Mouse (Mus musculus) bone marrow, adult 2 months (tissue): ENCODE data around the gene Wdpcp. TPM values are rescaled to one million over a fixed set of nuclear protein-coding genes. Genes with fewer than 3 reads are reported as not detected.

Experiments
- H3K27ac ChIP-seq: fragments of 200-500 bp; 2 replicates; pipeline ENCODE4 v1.5.1; 2012; ENCODE audit warnings: low read depth, mild to moderate bottlenecking, control low read depth, inconsistent platforms, low read length; ENCODE audit not compliant: control insufficient read depth, poor library complexity, insufficient read depth
- H3K4me1 ChIP-seq: fragments of 200-500 bp; 2 replicates; pipeline ENCODE4 v1.6.1; 2011; ENCODE audit warnings: low read length; ENCODE audit not compliant: control insufficient read depth, insufficient read depth
- H3K4me3 ChIP-seq: fragments of 200-500 bp; replicated peaks from 2 replicates; pipeline ENCODE3; 2011; ENCODE audit warnings: mild to moderate bottlenecking, low read depth, low read length, control low read depth; ENCODE audit not compliant: control insufficient read depth
- CTCF ChIP-seq: fragments of 200-500 bp; IDR thresholded peaks from 2 replicates; pipeline ENCODE4 v1.5.1; 2011; ENCODE audit warnings: low read length, control low read depth; ENCODE audit not compliant: control insufficient read depth, insufficient read depth
- POLR2A ChIP-seq: fragments of 200-500 bp; IDR thresholded peaks from 2 replicates; pipeline ENCODE4 v1.6.1; 2011; ENCODE audit warnings: low read depth, mild to moderate bottlenecking, control low read depth, low read length, borderline replicate concordance; ENCODE audit not compliant: control insufficient read depth
- WGBS: fragments of 180-500 bp; shearing (Covaris S2); methylation state at CpG from one replicate; pipeline ENCODE4 v1.1.7; 2018; 5-methylcytosine and 5-hydroxymethylcytosine counted together
- polyA plus RNA-seq: library from polyadenylated mRNA; stranded (reverse); fragments of >200 nt; gene quantifications from 2 replicates; pipeline ENCODE4 v1.2.4, GENCODE M21; 2011; ENCODE audit warnings: low replicate concordance; ENCODE audit not compliant: missing spikeins, insufficient read depth, insufficient read length

The Wdpcp gene
- polyA plus RNA-seq, 1 experiment, result 1.6 TPM

DNA sequence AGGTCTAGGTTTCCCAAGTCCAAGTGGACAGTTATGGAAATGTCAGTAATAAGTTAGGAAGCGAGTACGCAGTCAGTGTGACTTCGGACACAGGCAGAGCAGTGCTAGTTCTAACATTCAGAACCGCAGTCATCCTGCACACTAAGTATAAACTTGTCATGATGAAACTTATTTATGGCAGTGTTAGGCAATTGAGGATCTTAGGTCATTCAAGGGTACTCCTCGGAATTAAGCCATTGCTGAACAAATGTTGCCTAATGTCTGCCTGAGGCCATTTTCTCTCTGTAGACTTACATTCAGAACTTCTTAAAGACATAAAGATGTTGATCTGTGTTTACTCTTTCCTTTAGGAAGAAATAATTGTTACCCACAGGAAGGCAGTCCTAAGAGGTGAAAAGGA lies 157.0 kb downstream of the Wdpcp start:
- Histone ChIP-seq H3K4me1 (no peaks in the 10 kb centered on the region), H3K4me3 (no peak overlapping the region), H3K27ac (no peak overlapping the region)
- 76% methylated on average over 5 of the region's 5 CpGs for WGBS
- no peak for TF ChIP-seq POLR2A
- no peak for TF ChIP-seq CTCF

DNA sequence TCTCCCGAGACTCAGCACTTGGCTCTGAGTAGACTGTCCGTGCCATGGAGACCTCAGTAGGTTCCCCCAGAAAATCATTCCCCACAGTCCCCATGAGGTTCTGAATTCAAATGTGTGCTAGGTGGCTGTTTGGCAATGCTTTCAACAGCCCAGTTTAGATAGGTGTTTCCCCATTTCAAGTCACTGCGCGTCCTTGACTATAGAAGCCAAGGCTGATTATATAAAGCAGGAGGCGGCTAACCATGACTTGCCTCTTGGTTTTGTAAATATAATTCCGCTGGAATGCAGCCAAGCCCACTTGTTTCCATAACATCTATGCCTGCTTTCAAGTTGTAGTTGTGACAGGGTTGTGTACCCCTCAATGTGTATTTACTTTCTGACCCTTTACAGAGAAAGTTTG lies 157.9 kb downstream of the Wdpcp start:
- WGBS, result 88% methylated on average over 6 of the region's 6 CpGs
- no peaks in the 10 kb centered on the region for H3K4me1 ChIP-seq
- H3K4me3 ChIP-seq, result no peak overlapping the region
- TF ChIP-seq POLR2A (no peak), CTCF (no peak)
- H3K27ac ChIP-seq, result no peak overlapping the region

DNA sequence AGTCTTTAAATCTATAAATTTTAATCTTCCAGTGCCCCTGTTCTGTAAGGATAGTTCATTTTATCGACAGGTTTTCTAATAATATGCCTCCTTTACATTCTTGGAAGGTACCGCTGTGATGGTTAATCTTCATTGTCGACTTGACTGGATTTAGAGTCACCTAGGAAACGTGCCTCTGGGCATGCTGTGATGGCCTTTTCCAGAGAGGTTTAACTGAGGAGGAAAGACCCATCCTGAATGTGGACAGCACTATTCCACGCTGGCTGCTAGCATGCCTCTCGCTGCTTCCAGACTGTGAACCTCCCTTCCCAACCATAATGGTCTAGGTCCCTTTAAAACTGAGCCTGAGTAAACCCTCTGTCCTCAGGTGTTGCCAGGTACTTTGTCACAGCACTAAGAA lies 163.2 kb downstream of the Wdpcp start:
- 76% methylated on average over 6 of the region's 6 CpGs for WGBS
- Histone ChIP-seq H3K27ac (no peak overlapping the region), H3K4me1 (no peaks in the 10 kb centered on the region), H3K4me3 (no peak overlapping the region)
- TF ChIP-seq CTCF (no peak), POLR2A (no peak)

DNA sequence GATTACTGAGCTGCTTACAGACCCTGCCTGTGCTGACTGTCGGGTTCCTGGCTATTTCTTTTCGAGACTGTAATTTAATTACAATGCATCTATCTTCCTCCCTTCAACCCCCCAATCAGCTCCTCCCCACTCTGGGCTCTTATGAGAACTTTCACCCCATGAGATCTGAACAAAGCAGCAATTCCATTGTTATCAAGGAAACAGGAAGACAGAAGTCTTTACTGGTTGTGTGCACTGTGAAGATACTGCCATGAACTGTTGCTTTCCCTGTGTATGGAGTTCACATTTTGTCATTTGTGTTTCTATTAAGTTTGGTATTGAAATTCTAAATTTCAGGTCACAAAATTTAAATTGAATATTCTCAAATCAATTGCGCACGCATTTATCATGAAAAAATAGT lies 177.5 kb downstream of the Wdpcp start:
- Histone ChIP-seq H3K4me3 (no peak overlapping the region), H3K27ac (no peak overlapping the region), H3K4me1 (no peaks in the 10 kb centered on the region)
- 75% methylated on average over 4 of the region's 4 CpGs for WGBS
- TF ChIP-seq POLR2A, result no peak

DNA sequence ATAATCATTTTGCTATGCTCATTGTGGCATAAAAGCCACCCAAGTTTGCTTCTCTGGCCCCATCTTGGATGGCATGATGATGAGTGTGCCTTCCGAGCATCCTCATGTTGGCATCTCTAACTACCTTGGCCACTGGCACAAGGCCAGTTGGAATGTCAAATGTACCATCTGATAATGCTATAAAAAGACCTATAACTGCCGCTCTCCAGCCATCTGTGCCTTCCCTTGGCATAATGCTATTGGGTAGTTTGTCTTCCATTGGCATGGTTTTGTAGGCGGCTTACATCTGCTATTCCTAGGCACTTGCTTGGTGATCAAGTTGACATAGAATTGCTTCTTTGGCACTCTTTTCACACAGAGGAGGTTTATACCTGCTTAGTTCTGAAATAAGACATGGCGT lies 191.2 kb downstream of the Wdpcp start:
- WGBS, result 86% methylated on average over 4 of the region's 4 CpGs
- H3K4me3 ChIP-seq, result no peak overlapping the region
- H3K4me1 ChIP-seq, result no peaks in the 10 kb centered on the region
- H3K27ac ChIP-seq, result no peak overlapping the region
- TF ChIP-seq CTCF (no peak), POLR2A (no peak)

DNA sequence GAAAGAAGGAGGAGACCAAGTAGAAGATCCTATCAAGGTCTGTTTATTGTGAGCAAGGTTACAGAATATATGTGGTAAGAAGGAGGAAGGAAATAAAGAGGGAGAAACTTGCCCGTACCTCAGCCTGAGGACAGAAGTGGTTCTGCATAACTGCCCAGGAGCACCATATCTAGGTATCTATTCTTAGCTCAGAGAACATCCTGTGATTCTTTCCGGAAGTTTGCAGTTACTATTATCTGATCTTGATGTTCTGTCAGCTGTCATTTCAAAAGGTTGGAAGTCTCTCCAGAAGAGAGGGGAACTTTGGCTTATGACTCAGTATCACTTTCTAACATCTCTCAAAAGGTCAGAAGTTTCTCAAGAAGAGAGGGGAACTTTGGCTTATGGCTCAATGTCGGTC lies 216.8 kb downstream of the Wdpcp start:
- TF ChIP-seq CTCF (no peak), POLR2A (no peak)
- 54% methylated on average over 3 of the region's 3 CpGs for WGBS
- Histone ChIP-seq H3K4me3 (no peak overlapping the region), H3K4me1 (no peaks in the 10 kb centered on the region), H3K27ac (no peak overlapping the region)

DNA sequence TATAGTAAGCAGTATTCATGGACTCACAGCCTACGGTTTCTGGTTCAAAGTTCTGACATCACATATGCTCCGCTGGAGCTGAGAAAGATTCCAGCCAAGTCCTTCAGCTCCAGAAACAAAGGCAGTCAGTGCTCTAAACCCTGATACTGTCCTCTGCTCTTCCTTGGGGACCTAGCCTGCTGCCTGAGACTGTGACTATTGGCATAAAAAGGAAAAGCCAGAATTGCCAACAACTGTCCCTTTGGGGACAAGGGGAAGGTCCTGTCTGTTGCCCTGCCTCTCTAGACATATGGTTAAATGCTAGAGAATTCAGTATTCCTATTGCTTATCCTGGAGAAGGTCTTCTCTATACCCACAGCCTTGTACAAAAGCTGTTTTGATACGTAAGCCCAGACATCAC lies 252.9 kb downstream of the Wdpcp start:
- no peak overlapping the region for H3K4me3 ChIP-seq
- WGBS, result 87% methylated on average over 3 of the region's 3 CpGs
- TF ChIP-seq POLR2A (no peak), CTCF (no peak)
- no peak overlapping the region for H3K27ac ChIP-seq
- H3K4me1 ChIP-seq, result no peaks in the 10 kb centered on the region; the same call in 1 of the 2 replicates

DNA sequence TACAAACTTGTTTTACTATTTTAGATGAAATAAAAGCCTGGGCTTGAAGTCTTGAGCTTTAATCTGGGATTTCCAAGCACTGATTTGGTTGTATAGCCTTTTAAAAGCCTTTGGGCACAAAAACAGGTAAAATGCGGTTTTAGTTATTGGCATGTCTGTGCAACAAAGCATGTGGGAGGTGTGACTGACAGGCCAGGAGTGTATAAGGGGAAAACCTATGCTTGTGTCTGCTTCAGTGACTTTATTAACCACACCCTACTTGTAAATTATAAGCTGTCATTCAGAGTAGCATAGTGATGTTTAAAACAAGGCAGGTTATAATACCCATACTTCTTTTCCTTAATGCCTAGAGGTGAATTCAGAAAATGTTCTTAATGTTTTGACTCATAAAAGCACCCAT lies 254.5 kb downstream of the Wdpcp start:
- WGBS, result 75% methylated on average over 1 of the region's 1 CpGs
- no peak for TF ChIP-seq CTCF
- TF ChIP-seq POLR2A, result no peak
- Histone ChIP-seq H3K27ac (no peak overlapping the region), H3K4me3 (no peak overlapping the region), H3K4me1 (no peaks in the 10 kb centered on the region)

DNA sequence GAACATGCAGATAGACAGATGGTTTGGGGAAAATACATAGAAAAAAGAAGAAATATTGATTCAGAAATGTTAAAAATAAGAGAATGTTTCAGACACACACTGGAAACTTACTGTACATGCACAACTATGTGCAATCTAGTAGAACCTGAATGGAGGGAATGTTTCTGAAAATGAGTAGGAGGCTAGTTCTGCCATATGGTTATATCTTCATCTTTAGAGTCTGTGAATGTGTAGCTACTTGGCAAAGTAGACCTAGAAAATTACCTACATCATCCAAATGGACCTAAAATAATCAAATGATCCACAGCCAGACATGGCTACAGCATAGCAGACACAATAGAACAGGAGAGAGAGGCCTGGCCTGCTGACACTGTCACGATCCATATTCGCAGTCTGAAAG lies 275.0 kb downstream of the Wdpcp start:
- H3K4me1 ChIP-seq, result no peaks in the 10 kb centered on the region
- no peak overlapping the region for H3K27ac ChIP-seq
- no peak overlapping the region for H3K4me3 ChIP-seq
- TF ChIP-seq POLR2A (no peak), CTCF (no peak)
- WGBS, result 91% methylated on average over 2 of the region's 2 CpGs
